Mouse (Mus musculus) megakaryocyte-erythroid progenitor cell, adult 5 weeks (primary cell): ENCODE data around the gene Olfr521. TPM values are rescaled to one million over a fixed set of nuclear protein-coding genes. Genes with fewer than 3 reads are reported as not detected.

Experiments used
- polyA plus RNA-seq: library from polyadenylated mRNA; stranded (reverse); fragments of >175 nt; gene quantifications from 2 replicates; pipeline ENCODE4 v1.2.3, GENCODE M21; 2012

The Olfr521 gene
- not detected in 2 replicates for polyA plus RNA-seq

GRCm38 (mm10) chr7:99763207-99763606 lies at the start of gene Olfr521:
Gene Olfr521 (plus strand): TSS chr7:99763507.

GRCm38 (mm10) chr7:99729973-99730372 lies 33.3 kb upstream of the Olfr521 start, which contains the start of gene Olfr520:
Gene Olfr520 (plus strand): TSS chr7:99730273.

Other genes starting within 250 kb of the Olfr521 start
- 40.7 and 44.1 TPM in 2 replicates for gene Arrb1, start 228.0 kb upstream of the Olfr521 start, polyA plus RNA-seq
- gene Tpbgl, start 136.4 kb upstream of the Olfr521 start, polyA plus RNA-seq, result 0.04 and 0.22 TPM in 2 replicates
- 0.17 and 0.35 TPM in 2 replicates for gene Slco2b1, start 52.2 kb upstream of the Olfr521 start, polyA plus RNA-seq
- gene Olfr520, start 33.2 kb upstream of the Olfr521 start, polyA plus RNA-seq, result not detected in 2 replicates
- gene Neu3, start 64.9 kb downstream of the Olfr521 start, polyA plus RNA-seq, result 1.1 and 1.3 TPM in 2 replicates
- gene Xrra1, start 95.6 kb downstream of the Olfr521 start, polyA plus RNA-seq, result 0.03 and 0.05 TPM in 2 replicates
- gene Spcs2, start 100.0 kb downstream of the Olfr521 start, polyA plus RNA-seq, result 144 and 167 TPM in 2 replicates
- gene Rnf169, start 216.9 kb downstream of the Olfr521 start, polyA plus RNA-seq, result 3.1 and 3.7 TPM in 2 replicates
- gene Chrdl2, start 242.7 kb downstream of the Olfr521 start, polyA plus RNA-seq, result not detected in 2 replicates